Mouse (Mus musculus): ENCODE results near the gene Pxdn. TPM values are rescaled to one million over a fixed set of nuclear protein-coding genes. Genes with fewer than 3 reads are reported as not detected.

The Pxdn gene
- polyA plus RNA-seq, 2 experiments: 3.0 to 3.2 TPM

DNA sequence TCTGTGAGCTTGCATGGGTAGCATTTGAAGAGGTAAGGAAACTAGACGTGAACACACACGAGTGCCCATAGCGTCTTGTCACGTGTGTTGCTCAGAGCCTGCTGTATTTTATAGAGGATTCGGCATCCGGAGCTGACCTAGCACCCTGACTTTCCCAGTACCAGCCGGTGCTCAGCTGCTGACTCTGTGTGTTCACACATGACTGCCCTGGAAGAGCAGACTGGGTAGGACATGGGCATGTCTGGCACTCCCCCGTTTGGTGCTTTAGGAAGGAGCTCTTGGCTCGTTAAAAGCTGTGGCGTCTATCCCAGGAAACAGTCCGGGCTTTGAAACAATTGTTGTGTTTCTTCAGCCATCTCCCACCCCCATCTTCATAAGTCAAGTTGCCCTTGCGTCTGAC lies 19.6 kb downstream of the Pxdn start:
- Histone ChIP-seq H3K27ac (no peak overlapping the region), H3K9me3 (ENCODE audit: control insufficient read depth, low read length) (no peaks in the 10 kb centered on the region), H3K4me3 (ENCODE audit: insufficient read depth in 1 of 2, low read depth in 2 of 2, low read length in 2 of 2) (no peak overlapping the region), H3K9ac (replicated peaks) (no peak overlapping the region), H3K4me2 (ENCODE audit: low read depth) (no peak overlapping the region), H3K36me3 (replicated peaks; ENCODE audit: control insufficient read depth, insufficient read depth, low read depth) (no peaks in the 10 kb centered on the region), H3K4me1 (replicated peaks; ENCODE audit: control insufficient read depth in 2 of 2, insufficient read depth in 2 of 2, low read length in 1 of 2) (no peaks in the 10 kb centered on the region), H3K27me3 (ENCODE audit: control insufficient read depth, insufficient read depth, low read length) (no peaks in the 10 kb centered on the region)
- ATAC-seq (ENCODE audit: insufficient read depth): no peak
- WGBS (ENCODE audit: insufficient replicate concordance): 50% methylated on average over 12 of the region's 12 CpGs
- DNase-seq (ENCODE audit: low read depth in 3 of 3, low spot score in 3 of 3): no peak
- TF ChIP-seq CTCF (IDR thresholded peaks at IDR 0.05; ENCODE audit: low read depth): no peak
- no peak for TF ChIP-seq EP300 (IDR thresholded peaks at IDR 0.05; ENCODE audit: low read depth)

DNA sequence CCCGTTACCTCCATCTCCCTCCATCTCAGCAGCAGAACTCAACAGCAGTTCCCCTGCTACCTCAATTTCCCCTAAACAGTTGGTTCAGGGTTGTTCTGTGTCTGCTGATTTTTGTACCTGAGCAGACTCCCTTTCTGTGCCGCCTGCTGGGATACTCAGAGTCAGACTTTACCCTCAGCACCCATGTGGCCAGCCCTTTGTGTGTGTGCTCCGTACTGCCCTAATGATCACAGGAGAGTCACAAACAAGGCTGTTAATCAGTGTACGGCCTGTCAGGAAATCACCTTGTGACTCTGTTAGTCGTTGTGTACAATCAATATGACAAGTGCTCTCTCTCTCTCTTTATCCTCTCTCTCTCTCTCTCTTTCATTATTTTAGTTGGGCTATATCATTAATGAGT lies 21.2 kb downstream of the Pxdn start:
- no peak for ATAC-seq (ENCODE audit: insufficient read depth)
- WGBS (ENCODE audit: insufficient replicate concordance): 60% methylated on average over 5 of the region's 5 CpGs

DNA sequence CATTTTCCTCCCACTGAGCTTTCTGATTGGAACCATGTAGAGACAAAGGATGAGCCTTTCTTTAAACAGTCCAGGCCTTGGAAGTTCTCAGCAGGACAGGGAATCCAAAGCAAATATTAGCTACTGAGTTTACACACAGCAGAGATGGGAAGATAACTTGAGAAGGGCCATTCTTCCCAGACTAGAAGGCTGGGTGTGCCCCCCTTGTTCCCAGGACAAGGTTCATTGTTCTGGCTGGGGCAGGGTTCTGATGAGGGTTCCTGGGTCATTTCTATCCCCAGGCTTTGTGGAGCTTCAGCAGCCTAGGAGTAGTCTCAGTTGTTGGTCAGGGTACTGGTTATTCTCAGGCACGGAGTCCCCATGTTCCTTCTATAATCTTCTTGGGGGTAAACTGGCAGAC lies 23.6 kb downstream of the Pxdn start:
- H3K27me3 ChIP-seq (ENCODE audit: control insufficient read depth, insufficient read depth, low read length): no peaks in the 10 kb centered on the region
- no peak for TF ChIP-seq CTCF (IDR thresholded peaks at IDR 0.05; ENCODE audit: low read depth)
- TF ChIP-seq EP300 (IDR thresholded peaks at IDR 0.05; ENCODE audit: low read depth): no peak
- no peak overlapping the region for H3K4me3 ChIP-seq (ENCODE audit: insufficient read depth in 1 of 2, low read depth in 2 of 2, low read length in 2 of 2)
- H3K36me3 ChIP-seq (replicated peaks; ENCODE audit: control insufficient read depth, insufficient read depth, low read depth): no peaks in the 10 kb centered on the region
- no peak overlapping the region for H3K4me2 ChIP-seq (ENCODE audit: low read depth)
- H3K27ac ChIP-seq: no peak overlapping the region
- no peak for DNase-seq (ENCODE audit: low read depth in 3 of 3, low spot score in 3 of 3)
- no peak overlapping the region for H3K9ac ChIP-seq (replicated peaks)
- no peak for ATAC-seq (ENCODE audit: insufficient read depth)
- H3K4me1 ChIP-seq (replicated peaks; ENCODE audit: control insufficient read depth in 2 of 2, insufficient read depth in 2 of 2, low read length in 1 of 2): no peaks in the 10 kb centered on the region
- no peaks in the 10 kb centered on the region for H3K9me3 ChIP-seq (ENCODE audit: control insufficient read depth, low read length)
- 48% methylated on average over 1 of the region's 1 CpGs for WGBS (ENCODE audit: insufficient replicate concordance)

More for the DNA sequence above, 21.2 kb downstream of the Pxdn start:
- Histone ChIP-seq H3K4me2 (ENCODE audit: low read depth) (no peak overlapping the region), H3K4me3 (ENCODE audit: insufficient read depth in 1 of 2, low read depth in 2 of 2, low read length in 2 of 2) (no peak overlapping the region), H3K9ac (replicated peaks) (no peak overlapping the region), H3K27ac (no peak overlapping the region), H3K9me3 (ENCODE audit: control insufficient read depth, low read length) (no peaks in the 10 kb centered on the region), H3K4me1 (replicated peaks; ENCODE audit: control insufficient read depth in 2 of 2, insufficient read depth in 2 of 2, low read length in 1 of 2) (no peaks in the 10 kb centered on the region), H3K36me3 (replicated peaks; ENCODE audit: control insufficient read depth, insufficient read depth, low read depth) (no peaks in the 10 kb centered on the region), H3K27me3 (ENCODE audit: control insufficient read depth, insufficient read depth, low read length) (no peaks in the 10 kb centered on the region)
- DNase-seq (ENCODE audit: low read depth in 3 of 3, low spot score in 3 of 3): no peak
- no peak for TF ChIP-seq CTCF (IDR thresholded peaks at IDR 0.05; ENCODE audit: low read depth)

DNA sequence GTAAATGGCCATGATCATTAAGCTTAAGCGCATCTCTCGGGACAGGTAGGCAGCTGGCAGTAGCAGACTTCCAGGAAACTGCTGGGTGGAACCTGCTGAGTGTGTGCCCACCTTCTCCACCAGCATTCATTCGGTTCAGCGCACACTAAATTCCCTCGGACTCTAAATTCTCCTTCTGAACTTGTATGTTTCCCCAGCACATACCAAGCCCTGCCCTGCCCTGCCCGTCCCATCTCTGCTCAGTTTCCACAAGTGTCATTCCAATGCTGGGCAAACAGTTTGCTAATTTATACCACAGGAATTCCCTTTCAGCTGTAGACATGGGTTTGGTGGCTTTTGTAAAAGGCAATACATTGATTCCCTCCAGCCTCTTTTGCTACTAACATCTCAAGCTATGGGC lies 27.6 kb downstream of the Pxdn start:
- no peaks in the 10 kb centered on the region for H3K9me3 ChIP-seq (ENCODE audit: control insufficient read depth, low read length)
- H3K27me3 ChIP-seq (ENCODE audit: control insufficient read depth, insufficient read depth, low read length): no peaks in the 10 kb centered on the region
- TF ChIP-seq CTCF (IDR thresholded peaks at IDR 0.05; ENCODE audit: low read depth) (no peak), EP300 (IDR thresholded peaks at IDR 0.05; ENCODE audit: low read depth) (no peak)
- no peak overlapping the region for H3K27ac ChIP-seq
- no peaks in the 10 kb centered on the region for H3K36me3 ChIP-seq (replicated peaks; ENCODE audit: control insufficient read depth, insufficient read depth, low read depth)
- no peak overlapping the region for H3K4me2 ChIP-seq (ENCODE audit: low read depth)
- H3K4me3 ChIP-seq (ENCODE audit: insufficient read depth in 1 of 2, low read depth in 2 of 2, low read length in 2 of 2): no peak overlapping the region
- H3K4me1 ChIP-seq (replicated peaks; ENCODE audit: control insufficient read depth in 2 of 2, insufficient read depth in 2 of 2, low read length in 1 of 2): no peaks in the 10 kb centered on the region
- no peak for DNase-seq (ENCODE audit: low read depth in 3 of 3, low spot score in 3 of 3)
- WGBS (ENCODE audit: insufficient replicate concordance): 62% methylated on average over 6 of the region's 6 CpGs
- H3K9ac ChIP-seq (replicated peaks): no peak overlapping the region
- ATAC-seq (ENCODE audit: insufficient read depth): no peak

DNA sequence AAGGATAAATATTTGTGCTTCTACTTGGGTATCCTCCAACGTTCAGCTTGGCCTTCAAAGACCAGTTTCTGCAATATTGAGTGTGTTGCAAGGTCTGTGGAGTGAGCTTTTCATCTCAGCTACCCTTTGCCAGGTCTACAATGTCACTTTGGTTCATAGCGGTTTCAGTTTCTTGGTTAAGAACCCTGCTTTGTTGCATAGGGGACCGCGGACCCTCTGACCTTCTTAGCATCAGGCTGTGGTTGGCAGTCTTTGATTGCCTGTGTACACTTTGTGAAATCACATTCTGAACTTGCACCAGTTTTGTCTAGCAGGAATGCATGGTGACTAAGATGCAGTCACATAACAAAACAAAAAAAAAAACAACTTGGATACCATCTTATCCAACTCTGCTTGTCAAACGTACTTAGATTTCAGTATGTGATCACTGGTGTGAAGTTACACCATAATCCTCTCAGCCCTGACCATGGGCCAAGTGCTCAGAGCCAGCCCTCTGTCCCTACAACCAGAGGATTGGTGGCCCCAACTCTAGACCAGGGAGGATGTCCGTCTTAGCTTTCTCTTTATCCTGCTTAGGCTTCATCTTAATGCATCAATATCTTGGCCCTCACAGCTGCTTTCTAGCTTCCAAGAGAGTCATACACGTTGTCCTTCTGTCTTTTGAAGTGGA lies 34.5 kb downstream of the Pxdn start:
- DNase-seq (ENCODE audit: low read depth in 3 of 3, low spot score in 3 of 3): no peak
- Histone ChIP-seq H3K27me3 (ENCODE audit: control insufficient read depth, insufficient read depth, low read length) (no peaks in the 10 kb centered on the region), H3K4me2 (ENCODE audit: low read depth) (no peak overlapping the region), H3K36me3 (replicated peaks; ENCODE audit: control insufficient read depth, insufficient read depth, low read depth) (no peaks in the 10 kb centered on the region), H3K4me3 (ENCODE audit: insufficient read depth in 1 of 2, low read depth in 2 of 2, low read length in 2 of 2) (no peak overlapping the region), H3K9me3 (ENCODE audit: control insufficient read depth, low read length) (no peaks in the 10 kb centered on the region), H3K27ac (no peak overlapping the region), H3K9ac (replicated peaks) (no peak overlapping the region), H3K4me1 (replicated peaks; ENCODE audit: control insufficient read depth in 2 of 2, insufficient read depth in 2 of 2, low read length in 1 of 2) (no peaks in the 10 kb centered on the region)
- ATAC-seq (ENCODE audit: insufficient read depth): no peak
- no peak for TF ChIP-seq CTCF (IDR thresholded peaks at IDR 0.05; ENCODE audit: low read depth)
- TF ChIP-seq EP300 (IDR thresholded peaks at IDR 0.05; ENCODE audit: low read depth): no peak
- WGBS (ENCODE audit: insufficient replicate concordance): 57% methylated on average over 7 of the region's 7 CpGs

Measured in liver, embryonic 14.5 days (tissue).